Mouse (Mus musculus): ENCODE measurements around the gene Gm13078.

Gm13078 gene

GRCm38 (mm10) chr4:143719155-143719554, at the start of gene Gm13078:
TSS of gene Gm13078 (plus strand) at chr4:143719455.
- no peak for DNase-seq (ENCODE audit: inconsistent age in 2 of 2, low spot score in 1 of 2)

- no peak for DNase-seq (ENCODE audit: inconsistent age in 2 of 2, low spot score in 1 of 2)
Observed at GRCm38 (mm10) chr4:143702611-143703010, 16.6 kb upstream of the Gm13078 start, which contains the start of gene Gm13089. TSS of gene Gm13089 (minus strand) at chr4:143702711.
